Mouse (Mus musculus): ENCODE data around the gene Mrpl57. TPM values are rescaled to one million over a fixed set of nuclear protein-coding genes. Genes with fewer than 3 reads are reported as not detected.

Mrpl57 gene
- 117 and 127 TPM in 2 replicates for polyA plus RNA-seq (2016; fragmentation: Nextera tagmentation; extraction: Ambion mirVana)

GRCm38 (mm10) chr14:57825788-57826751 lies at the start of gene Mrpl57, which contains the start of gene Ska3:
TSS of gene Mrpl57 (plus strand) at chr14:57826234.
TSS of gene Ska3 (minus strand) at chr14:57826185.
- no peaks in the 10 kb centered on the region for H3K9me3 ChIP-seq (replicated peaks)

GRCm38 (mm10) chr14:57787406-57787805 lies 38.6 kb upstream of the Mrpl57 start:
- Histone ChIP-seq H3K27me3 (no peaks in the 10 kb centered on the region; the same call in 1 of the 2 replicates), H3K27ac (no peak overlapping the region), H3K4me3 (no peak overlapping the region), H3K4me1 (no peaks in the 10 kb centered on the region), H3K9ac (no peak overlapping the region), H3K36me3 (no peaks in the 10 kb centered on the region), H3K4me2 (replicated peaks) (no peak overlapping the region), H3K9me3 (replicated peaks) (no peaks in the 10 kb centered on the region)
- ATAC-seq (ENCODE audit: low FRiP score), result no peak
- WGBS, result 70% methylated on average over 4 of the region's 4 CpGs

More at GRCm38 (mm10) chr14:57825788-57826751, at the start of gene Mrpl57, which contains the start of gene Ska3:
- Histone ChIP-seq H3K27me3 (no peaks in the 10 kb centered on the region), H3K4me3 (peak within 1 kb of the TSS; percentile 73), H3K4me1 (peaks cover 13% of the 10 kb centered on the region), H3K36me3 (peaks cover 7% of the 10 kb centered on the region; the same call in 1 of the 2 replicates), H3K27ac (peak within 1 kb of the TSS; percentile 90), H3K4me2 (replicated peaks) (peak within 1 kb of the TSS; percentile 70), H3K9ac (peak within 1 kb of the TSS; percentile 92)
- ATAC-seq (ENCODE audit: low FRiP score), result peak; percentile 97
- under 1% methylated on average over 96 of the region's 96 CpGs for WGBS

- WGBS, result 68% methylated on average over 2 of the region's 2 CpGs
- H3K4me3 ChIP-seq, result no peak overlapping the region
- no peak for ATAC-seq (ENCODE audit: low FRiP score)
Observed at GRCm38 (mm10) chr14:57789311-57789710, 36.7 kb upstream of the Mrpl57 start.

GRCm38 (mm10) chr14:57789759-57790158 lies 36.3 kb upstream of the Mrpl57 start:
- no peak for ATAC-seq (ENCODE audit: low FRiP score)
- H3K27me3 ChIP-seq, result no peaks in the 10 kb centered on the region
- H3K9me3 ChIP-seq (replicated peaks), result no peaks in the 10 kb centered on the region
- WGBS, result 90% methylated on average over 9 of the region's 9 CpGs
- H3K4me1 ChIP-seq, result no peaks in the 10 kb centered on the region
- no peak overlapping the region for H3K9ac ChIP-seq
- no peaks in the 10 kb centered on the region for H3K36me3 ChIP-seq
- no peak overlapping the region for H3K4me2 ChIP-seq (replicated peaks)
- H3K4me3 ChIP-seq, result no peak overlapping the region
- H3K27ac ChIP-seq, result no peak overlapping the region

More at GRCm38 (mm10) chr14:57789311-57789710, 36.7 kb upstream of the Mrpl57 start:
- no peak overlapping the region for H3K9ac ChIP-seq
- H3K27ac ChIP-seq, result no peak overlapping the region
- H3K4me1 ChIP-seq, result no peaks in the 10 kb centered on the region
- H3K27me3 ChIP-seq, result no peaks in the 10 kb centered on the region
- H3K4me2 ChIP-seq (replicated peaks), result no peak overlapping the region
- H3K9me3 ChIP-seq (replicated peaks), result no peaks in the 10 kb centered on the region
- no peaks in the 10 kb centered on the region for H3K36me3 ChIP-seq

- no peaks in the 10 kb centered on the region for H3K4me1 ChIP-seq
- no peak overlapping the region for H3K4me3 ChIP-seq
- H3K36me3 ChIP-seq, result no peaks in the 10 kb centered on the region
- no peak for ATAC-seq (ENCODE audit: low FRiP score)
- no peak overlapping the region for H3K27ac ChIP-seq
- WGBS, result 81% methylated on average over 4 of the region's 4 CpGs
- H3K4me2 ChIP-seq (replicated peaks), result no peak overlapping the region
- H3K9ac ChIP-seq, result no peak overlapping the region
- no peaks in the 10 kb centered on the region for H3K27me3 ChIP-seq
- no peaks in the 10 kb centered on the region for H3K9me3 ChIP-seq (replicated peaks)
Observed at GRCm38 (mm10) chr14:57791171-57791570, 34.9 kb upstream of the Mrpl57 start.

- peak; percentile 76 for ATAC-seq (ENCODE audit: low FRiP score)
- Histone ChIP-seq H3K4me3 (peak overlapping the region; percentile 82), H3K4me1 (peaks cover 17% of the 10 kb centered on the region), H3K4me2 (replicated peaks) (peak overlapping the region; percentile 59), H3K27me3 (no peaks in the 10 kb centered on the region), H3K9ac (peak overlapping the region; percentile 90), H3K36me3 (peaks cover 3% of the 10 kb centered on the region), H3K9me3 (replicated peaks) (no peaks in the 10 kb centered on the region), H3K27ac (peak overlapping the region; percentile 84; the same call in 1 of the 2 replicates)
- 9% methylated on average over 7 of the region's 7 CpGs for WGBS
Observed at GRCm38 (mm10) chr14:57797551-57797950, 28.5 kb upstream of the Mrpl57 start.

GRCm38 (mm10) chr14:57797991-57798931 lies 27.8 kb upstream of the Mrpl57 start, which contains the start of gene Sap18:
TSS of gene Sap18 (plus strand) at chr14:57798180.
- Histone ChIP-seq H3K36me3 (peaks cover 10% of the 10 kb centered on the region), H3K4me1 (peaks cover 17% of the 10 kb centered on the region), H3K9me3 (replicated peaks) (no peaks in the 10 kb centered on the region), H3K4me3 (peak within 1 kb of the TSS; percentile 82), H3K27ac (peak within 1 kb of the TSS; percentile 84), H3K27me3 (no peaks in the 10 kb centered on the region), H3K4me2 (replicated peaks) (peak within 1 kb of the TSS; percentile 78), H3K9ac (peak within 1 kb of the TSS; percentile 90)
- WGBS, result under 1% methylated on average over 98 of the region's 99 CpGs
- peak; percentile 97 for ATAC-seq (ENCODE audit: low FRiP score)

- no peak overlapping the region for H3K4me2 ChIP-seq (replicated peaks)
- H3K27ac ChIP-seq, result no peak overlapping the region
- H3K27me3 ChIP-seq, result no peaks in the 10 kb centered on the region
- no peaks in the 10 kb centered on the region for H3K9me3 ChIP-seq (replicated peaks)
- no peak for ATAC-seq (ENCODE audit: low FRiP score)
- H3K36me3 ChIP-seq, result peaks cover 57% of the 10 kb centered on the region
- no peak overlapping the region for H3K9ac ChIP-seq
- H3K4me1 ChIP-seq, result peaks cover 17% of the 10 kb centered on the region
- WGBS, result 86% methylated on average over 4 of the region's 4 CpGs
- no peak overlapping the region for H3K4me3 ChIP-seq
Observed at GRCm38 (mm10) chr14:57803731-57804130, 22.3 kb upstream of the Mrpl57 start.

GRCm38 (mm10) chr14:57808558-57808957 lies 17.5 kb upstream of the Mrpl57 start:
- Histone ChIP-seq H3K9me3 (replicated peaks) (no peaks in the 10 kb centered on the region), H3K36me3 (peaks cover 82% of the 10 kb centered on the region), H3K27me3 (no peaks in the 10 kb centered on the region), H3K4me3 (no peak overlapping the region), H3K27ac (no peak overlapping the region), H3K4me1 (no peaks in the 10 kb centered on the region), H3K9ac (no peak overlapping the region), H3K4me2 (replicated peaks) (no peak overlapping the region)
- WGBS, result 80% methylated on average over 5 of the region's 5 CpGs
- ATAC-seq (ENCODE audit: low FRiP score), result no peak

- Histone ChIP-seq H3K9me3 (replicated peaks) (no peaks in the 10 kb centered on the region), H3K4me2 (replicated peaks) (no peak overlapping the region), H3K9ac (no peak overlapping the region), H3K27ac (no peak overlapping the region), H3K27me3 (no peaks in the 10 kb centered on the region), H3K36me3 (peaks cover 65% of the 10 kb centered on the region), H3K4me3 (no peak overlapping the region), H3K4me1 (no peaks in the 10 kb centered on the region)
- WGBS, result 99% methylated on average over 2 of the region's 2 CpGs
- ATAC-seq (ENCODE audit: low FRiP score), result no peak
Observed at GRCm38 (mm10) chr14:57810886-57811285, 15.1 kb upstream of the Mrpl57 start.

- H3K9ac ChIP-seq, result no peak overlapping the region
- 97% methylated on average over 5 of the region's 5 CpGs for WGBS
Observed at GRCm38 (mm10) chr14:57811844-57812243, 14.2 kb upstream of the Mrpl57 start.

More at GRCm38 (mm10) chr14:57811844-57812243, 14.2 kb upstream of the Mrpl57 start:
- Histone ChIP-seq H3K4me2 (replicated peaks) (no peak overlapping the region), H3K36me3 (peaks cover 65% of the 10 kb centered on the region), H3K9me3 (replicated peaks) (no peaks in the 10 kb centered on the region), H3K27ac (no peak overlapping the region), H3K4me1 (no peaks in the 10 kb centered on the region), H3K4me3 (no peak overlapping the region), H3K27me3 (no peaks in the 10 kb centered on the region)
- no peak for ATAC-seq (ENCODE audit: low FRiP score)

Data from hindbrain, embryonic 12.5 days (tissue).